Mouse (Mus musculus): ENCODE data around the gene Tmem181a. TPM values are rescaled to one million over a fixed set of nuclear protein-coding genes. Genes with fewer than 3 reads are reported as not detected.
A peak's percentile ranks its signal among the peaks of the same experiment; 100 is the strongest.
"Not testable (repeated sequence)": the region's sequence is repeated elsewhere in the genome, so short reads cannot be mapped to it uniquely, and the experiment has no call there.

Gene Tmem181a
- polyA plus RNA-seq, 1 experiment from 2014 or later, result 24.2 TPM

GRCm38 (mm10) chr17:6270840-6271239 is 14.2 kb downstream of the Tmem181a start:
- WGBS, result under 1% methylated on average over 25 of the region's 25 CpGs
- H3K36me3 ChIP-seq (ENCODE audit: control insufficient read depth, insufficient read depth, low read length); H3K27me3 ChIP-seq (ENCODE audit: control insufficient read depth, insufficient read depth, low read length); H3K9me3 ChIP-seq (ENCODE audit: control insufficient read depth, low read length); H3K27ac ChIP-seq (ENCODE audit: low read depth, low read length); H3K4me1 ChIP-seq (replicated peaks; ENCODE audit: control insufficient read depth, insufficient read depth, low read length): not testable (repeated sequence)
- ATAC-seq (ENCODE audit: low FRiP score) (peak; percentile 8; the same call in 1 of the 2 replicates), DNase-seq (ENCODE audit: low spot score) (peak; percentile 33)
- Histone ChIP-seq H3K9ac (ENCODE audit: low read depth, low read length) (peak overlapping the region; percentile 53; the same call in 1 of the 2 replicates), H3K4me3 (ENCODE audit: low read depth, low read length) (peak overlapping the region; percentile 48), H3K4me2 (replicated peaks; ENCODE audit: low read depth, low read length) (peak overlapping the region; percentile 49)

- not testable (repeated sequence) for H3K27me3 ChIP-seq (ENCODE audit: control insufficient read depth, insufficient read depth, low read length); H3K4me1 ChIP-seq (replicated peaks; ENCODE audit: control insufficient read depth, insufficient read depth, low read length); H3K4me3 ChIP-seq (ENCODE audit: low read depth, low read length); H3K4me2 ChIP-seq (replicated peaks; ENCODE audit: low read depth, low read length); H3K27ac ChIP-seq (ENCODE audit: low read depth, low read length); H3K9ac ChIP-seq (ENCODE audit: low read depth, low read length); ATAC-seq (ENCODE audit: low FRiP score); DNase-seq (ENCODE audit: low spot score); H3K36me3 ChIP-seq (ENCODE audit: control insufficient read depth, insufficient read depth, low read length); H3K9me3 ChIP-seq (ENCODE audit: control insufficient read depth, low read length)
- WGBS, result 89% methylated on average over 6 of the region's 6 CpGs
Measured at GRCm38 (mm10) chr17:6271970-6272369, 15.3 kb downstream of the Tmem181a start.

GRCm38 (mm10) chr17:6274693-6275092 is 18.0 kb downstream of the Tmem181a start:
- H3K27me3 ChIP-seq (ENCODE audit: control insufficient read depth, insufficient read depth, low read length); H3K27ac ChIP-seq (ENCODE audit: low read depth, low read length); H3K36me3 ChIP-seq (ENCODE audit: control insufficient read depth, insufficient read depth, low read length); H3K4me1 ChIP-seq (replicated peaks; ENCODE audit: control insufficient read depth, insufficient read depth, low read length); H3K9ac ChIP-seq (ENCODE audit: low read depth, low read length); ATAC-seq (ENCODE audit: low FRiP score); H3K4me2 ChIP-seq (replicated peaks; ENCODE audit: low read depth, low read length); H3K4me3 ChIP-seq (ENCODE audit: low read depth, low read length); DNase-seq (ENCODE audit: low spot score); H3K9me3 ChIP-seq (ENCODE audit: control insufficient read depth, low read length): not testable (repeated sequence)
- WGBS, result 92% methylated on average over 4 of the region's 6 CpGs

GRCm38 (mm10) chr17:6279205-6279604 is 22.5 kb downstream of the Tmem181a start:
- ATAC-seq (ENCODE audit: low FRiP score); DNase-seq (ENCODE audit: low spot score); H3K27ac ChIP-seq (ENCODE audit: low read depth, low read length); H3K36me3 ChIP-seq (ENCODE audit: control insufficient read depth, insufficient read depth, low read length); H3K9me3 ChIP-seq (ENCODE audit: control insufficient read depth, low read length); H3K9ac ChIP-seq (ENCODE audit: low read depth, low read length); H3K4me3 ChIP-seq (ENCODE audit: low read depth, low read length); H3K4me1 ChIP-seq (replicated peaks; ENCODE audit: control insufficient read depth, insufficient read depth, low read length); H3K4me2 ChIP-seq (replicated peaks; ENCODE audit: low read depth, low read length); H3K27me3 ChIP-seq (ENCODE audit: control insufficient read depth, insufficient read depth, low read length): not testable (repeated sequence)
- 69% methylated on average over 8 of the region's 8 CpGs for WGBS

- H3K9me3 ChIP-seq (ENCODE audit: control insufficient read depth, low read length); H3K27me3 ChIP-seq (ENCODE audit: control insufficient read depth, insufficient read depth, low read length); H3K4me3 ChIP-seq (ENCODE audit: low read depth, low read length); H3K9ac ChIP-seq (ENCODE audit: low read depth, low read length); H3K36me3 ChIP-seq (ENCODE audit: control insufficient read depth, insufficient read depth, low read length); H3K4me2 ChIP-seq (replicated peaks; ENCODE audit: low read depth, low read length); DNase-seq (ENCODE audit: low spot score); H3K27ac ChIP-seq (ENCODE audit: low read depth, low read length); H3K4me1 ChIP-seq (replicated peaks; ENCODE audit: control insufficient read depth, insufficient read depth, low read length); ATAC-seq (ENCODE audit: low FRiP score): not testable (repeated sequence)
- WGBS, result 96% methylated on average over 7 of the region's 10 CpGs
Measured at GRCm38 (mm10) chr17:6279772-6280171, 23.1 kb downstream of the Tmem181a start.

- H3K4me2 ChIP-seq (replicated peaks; ENCODE audit: low read depth, low read length); ATAC-seq (ENCODE audit: low FRiP score); H3K9ac ChIP-seq (ENCODE audit: low read depth, low read length); DNase-seq (ENCODE audit: low spot score); H3K4me1 ChIP-seq (replicated peaks; ENCODE audit: control insufficient read depth, insufficient read depth, low read length); H3K4me3 ChIP-seq (ENCODE audit: low read depth, low read length); H3K27ac ChIP-seq (ENCODE audit: low read depth, low read length); H3K27me3 ChIP-seq (ENCODE audit: control insufficient read depth, insufficient read depth, low read length); H3K36me3 ChIP-seq (ENCODE audit: control insufficient read depth, insufficient read depth, low read length); H3K9me3 ChIP-seq (ENCODE audit: control insufficient read depth, low read length): not testable (repeated sequence)
- 95% methylated on average over 16 of the region's 19 CpGs for WGBS
Measured at GRCm38 (mm10) chr17:6280513-6280912, 23.9 kb downstream of the Tmem181a start.

- H3K27ac ChIP-seq (ENCODE audit: low read depth, low read length); H3K27me3 ChIP-seq (ENCODE audit: control insufficient read depth, insufficient read depth, low read length); H3K36me3 ChIP-seq (ENCODE audit: control insufficient read depth, insufficient read depth, low read length); ATAC-seq (ENCODE audit: low FRiP score); H3K4me1 ChIP-seq (replicated peaks; ENCODE audit: control insufficient read depth, insufficient read depth, low read length); H3K9ac ChIP-seq (ENCODE audit: low read depth, low read length); DNase-seq (ENCODE audit: low spot score); H3K9me3 ChIP-seq (ENCODE audit: control insufficient read depth, low read length); H3K4me3 ChIP-seq (ENCODE audit: low read depth, low read length); H3K4me2 ChIP-seq (replicated peaks; ENCODE audit: low read depth, low read length): not testable (repeated sequence)
- WGBS, result 96% methylated on average over 7 of the region's 10 CpGs
Measured at GRCm38 (mm10) chr17:6283137-6283536, 26.5 kb downstream of the Tmem181a start.

- H3K36me3 ChIP-seq (ENCODE audit: control insufficient read depth, insufficient read depth, low read length); DNase-seq (ENCODE audit: low spot score); ATAC-seq (ENCODE audit: low FRiP score); H3K9ac ChIP-seq (ENCODE audit: low read depth, low read length); H3K4me3 ChIP-seq (ENCODE audit: low read depth, low read length); H3K9me3 ChIP-seq (ENCODE audit: control insufficient read depth, low read length); H3K4me2 ChIP-seq (replicated peaks; ENCODE audit: low read depth, low read length); H3K4me1 ChIP-seq (replicated peaks; ENCODE audit: control insufficient read depth, insufficient read depth, low read length); H3K27ac ChIP-seq (ENCODE audit: low read depth, low read length); H3K27me3 ChIP-seq (ENCODE audit: control insufficient read depth, insufficient read depth, low read length): not testable (repeated sequence)
- WGBS, result 92% methylated on average over 5 of the region's 5 CpGs
Measured at GRCm38 (mm10) chr17:6286169-6286568, 29.5 kb downstream of the Tmem181a start.

- not testable (repeated sequence) for H3K4me1 ChIP-seq (replicated peaks; ENCODE audit: control insufficient read depth, insufficient read depth, low read length); ATAC-seq (ENCODE audit: low FRiP score); H3K4me3 ChIP-seq (ENCODE audit: low read depth, low read length); H3K27ac ChIP-seq (ENCODE audit: low read depth, low read length); DNase-seq (ENCODE audit: low spot score); H3K36me3 ChIP-seq (ENCODE audit: control insufficient read depth, insufficient read depth, low read length); H3K27me3 ChIP-seq (ENCODE audit: control insufficient read depth, insufficient read depth, low read length); H3K9me3 ChIP-seq (ENCODE audit: control insufficient read depth, low read length); H3K4me2 ChIP-seq (replicated peaks; ENCODE audit: low read depth, low read length); H3K9ac ChIP-seq (ENCODE audit: low read depth, low read length)
- WGBS, result 94% methylated on average over 9 of the region's 12 CpGs
Measured at GRCm38 (mm10) chr17:6289045-6289444, 32.4 kb downstream of the Tmem181a start.
